Mouse (Mus musculus) left cerebral cortex, adult 6 months (tissue): ENCODE measurements around the gene Eci3. TPM values are rescaled to one million over a fixed set of nuclear protein-coding genes. Genes with fewer than 3 reads are reported as not detected.

Experiments
- long read RNA-seq, 2 experiments: library from polyadenylated mRNA; unstranded; transcript quantifications; one replicate each; pipeline ENCODE4 v2.0.0; 2019 to 2020
- polyA plus RNA-seq: library from polyadenylated mRNA; unstranded; fragments of <200 nt; fragmentation: Nextera tagmentation; gene quantifications from 2 replicates; pipeline ENCODE4 v1.2.3, GENCODE M21; 2021

Eci3 gene
- 0.19 TPM in 1 of 2 replicates, not detected in the other for polyA plus RNA-seq
- long read RNA-seq, experiment 1 = 0 reads
- long read RNA-seq, experiment 2 = 0 reads

GRCm38 (mm10) chr13:34963511-34964397, at the start of gene Eci3:
Eci3 (minus strand) TSS chr13:34963810.

GRCm38 (mm10) chr13:34924210-34924609, 39.4 kb downstream of the Eci3 start, which contains the start of the genes Fam217a and 4933417A18Rik:
Fam217a (minus strand) TSS chr13:34924310.
4933417A18Rik (plus strand) TSS chr13:34924409.

Other genes starting within 250 kb of the Eci3 start
- gene Fam50b, start 229.0 kb downstream of the Eci3 start, polyA plus RNA-seq = not detected in 2 replicates
- gene Prpf4b, start 88.5 kb downstream of the Eci3 start, polyA plus RNA-seq = 27.1 and 29.9 TPM in 2 replicates
- gene Fam217a, start 39.5 kb downstream of the Eci3 start, polyA plus RNA-seq = 1.2 TPM in 2 replicates
- not detected in 2 replicates for gene 4933417A18Rik, start 39.4 kb downstream of the Eci3 start, polyA plus RNA-seq
- 80.4 and 99.9 TPM in 2 replicates for gene Eci2, start 63.3 kb upstream of the Eci3 start, polyA plus RNA-seq